Mouse (Mus musculus): Measurements from ENCODE around the gene Large1. TPM values are rescaled to one million over a fixed set of nuclear protein-coding genes. Genes with fewer than 3 reads are reported as not detected.

Gene Large1
- total RNA-seq, 1 experiment: 14.8 TPM

DNA sequence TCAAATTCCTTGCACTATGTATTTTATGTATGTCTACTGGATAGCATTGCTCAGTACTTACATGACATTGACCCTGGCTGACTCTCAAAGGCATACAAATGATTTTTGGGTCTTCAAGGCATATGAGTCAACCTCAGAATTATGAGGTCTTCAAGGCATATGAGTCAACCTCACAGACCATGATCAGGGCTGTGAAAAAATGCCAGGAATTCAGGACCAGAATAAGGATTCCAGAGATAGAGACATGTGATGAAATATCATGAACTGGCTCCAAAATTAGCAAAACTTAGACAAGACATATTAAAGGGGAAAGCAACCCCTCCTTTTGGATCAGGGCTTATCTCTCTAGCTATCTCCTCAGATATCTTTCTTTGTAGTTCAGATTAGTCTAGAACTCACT is 43.3 kb downstream of the Large1 start:
- H3K4me3 ChIP-seq (ENCODE audit: insufficient read depth in 1 of 2, low read depth in 1 of 2, low read length in 2 of 2, poor library complexity in 1 of 2, severe bottlenecking in 1 of 2): no peak overlapping the region
- no peaks in the 10 kb centered on the region for H3K9me3 ChIP-seq (ENCODE audit: control insufficient read depth, insufficient read depth, low read depth, low read length)
- H3K9ac ChIP-seq (ENCODE audit: insufficient read depth, low read depth, low read length, poor library complexity, severe bottlenecking): no peak overlapping the region
- no peak for DNase-seq (ENCODE audit: low read depth, low spot score)
- in situ Hi-C loops (cut with MboI; ENCODE audit: low sequenced_read_pairs in 2 of 2, unreplicated experiment in 2 of 2): no loop called here
- H3K4me1 ChIP-seq (ENCODE audit: control insufficient read depth in 2 of 2, insufficient read depth in 2 of 2, low read length in 2 of 2, poor library complexity in 1 of 2): peaks cover 0 to 6% of the 10 kb centered on the region in 2 experiments; a peak in 1 of 4 replicates
- TF ChIP-seq MAFK (IDR thresholded peaks at IDR 0.05; ENCODE audit: insufficient read depth, low read depth, low read length) (no peak), ZNF384 (IDR thresholded peaks at IDR 0.05; ENCODE audit: low read depth, low read length) (no peak), CHD2 (IDR thresholded peaks at IDR 0.05; ENCODE audit: low read depth, low read length) (no peak), ZC3H11A (IDR thresholded peaks at IDR 0.05; ENCODE audit: borderline replicate concordance, low read depth, low read length) (no peak)
- H3K36me3 ChIP-seq (ENCODE audit: control insufficient read depth, insufficient read depth, low read length, poor library complexity, severe bottlenecking): no peaks in the 10 kb centered on the region
- H3K27ac ChIP-seq (ENCODE audit: insufficient read depth, low read depth, low read length, poor library complexity, severe bottlenecking): no peak overlapping the region

DNA sequence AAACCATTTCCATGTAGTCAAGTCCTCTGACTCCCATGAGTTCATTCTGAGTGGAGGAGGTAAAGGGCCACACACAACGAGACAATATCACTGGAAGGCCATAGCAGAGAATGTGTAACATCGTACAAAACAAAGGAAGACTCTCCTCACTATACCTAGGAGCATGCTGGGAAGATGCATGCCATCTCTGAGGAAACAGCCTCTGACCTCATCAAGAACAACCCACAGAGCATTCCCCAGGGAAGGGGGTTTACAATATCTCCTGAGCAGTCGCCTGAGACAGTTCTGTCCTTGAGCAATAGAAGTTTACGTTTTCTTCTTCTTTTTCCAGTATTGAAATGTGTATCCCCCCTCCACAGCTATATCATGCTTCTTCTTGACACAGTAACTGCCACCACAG is 49.4 kb downstream of the Large1 start:
- in situ Hi-C loops (cut with MboI; ENCODE audit: low sequenced_read_pairs in 2 of 2, unreplicated experiment in 2 of 2): no loop called here

GRCm38 (mm10) chr8:73302947-73303346 is 50.4 kb downstream of the Large1 start:
- Histone ChIP-seq H3K4me3 (ENCODE audit: insufficient read depth in 1 of 2, low read depth in 1 of 2, low read length in 2 of 2, poor library complexity in 1 of 2, severe bottlenecking in 1 of 2) (no peak overlapping the region), H3K9ac (ENCODE audit: insufficient read depth, low read depth, low read length, poor library complexity, severe bottlenecking) (no peak overlapping the region), H3K27ac (ENCODE audit: insufficient read depth, low read depth, low read length, poor library complexity, severe bottlenecking) (no peak overlapping the region), H3K4me1 (ENCODE audit: control insufficient read depth in 2 of 2, insufficient read depth in 2 of 2, low read length in 2 of 2, poor library complexity in 1 of 2) (no peaks in the 10 kb centered on the region), H3K36me3 (ENCODE audit: control insufficient read depth, insufficient read depth, low read length, poor library complexity, severe bottlenecking) (no peaks in the 10 kb centered on the region), H3K9me3 (ENCODE audit: control insufficient read depth, insufficient read depth, low read depth, low read length) (no peaks in the 10 kb centered on the region)
- DNase-seq (ENCODE audit: low read depth, low spot score): no peak
- TF ChIP-seq CHD2 (IDR thresholded peaks at IDR 0.05; ENCODE audit: low read depth, low read length): no peak
- TF ChIP-seq HCFC1 (IDR thresholded peaks at IDR 0.05; ENCODE audit: borderline replicate concordance, insufficient read depth, low read length): no peak
- TF ChIP-seq MAFK (IDR thresholded peaks at IDR 0.05; ENCODE audit: insufficient read depth, low read depth, low read length): no peak
- no peak for TF ChIP-seq ZC3H11A (IDR thresholded peaks at IDR 0.05; ENCODE audit: borderline replicate concordance, low read depth, low read length)
- no peak for TF ChIP-seq ZNF384 (IDR thresholded peaks at IDR 0.05; ENCODE audit: low read depth, low read length)
- in situ Hi-C loops (cut with MboI; ENCODE audit: low sequenced_read_pairs in 2 of 2, unreplicated experiment in 2 of 2): no loop called here

More for the DNA sequence above, 49.4 kb downstream of the Large1 start:
- Histone ChIP-seq H3K36me3 (ENCODE audit: control insufficient read depth, insufficient read depth, low read length, poor library complexity, severe bottlenecking) (no peaks in the 10 kb centered on the region), H3K27ac (ENCODE audit: insufficient read depth, low read depth, low read length, poor library complexity, severe bottlenecking) (no peak overlapping the region), H3K9ac (ENCODE audit: insufficient read depth, low read depth, low read length, poor library complexity, severe bottlenecking) (no peak overlapping the region), H3K4me1 (ENCODE audit: control insufficient read depth in 2 of 2, insufficient read depth in 2 of 2, low read length in 2 of 2, poor library complexity in 1 of 2) (no peaks in the 10 kb centered on the region), H3K9me3 (ENCODE audit: control insufficient read depth, insufficient read depth, low read depth, low read length) (no peaks in the 10 kb centered on the region), H3K4me3 (ENCODE audit: insufficient read depth in 1 of 2, low read depth in 1 of 2, low read length in 2 of 2, poor library complexity in 1 of 2, severe bottlenecking in 1 of 2) (no peak overlapping the region)
- no peak for DNase-seq (ENCODE audit: low read depth, low spot score)
- TF ChIP-seq CHD2 (IDR thresholded peaks at IDR 0.05; ENCODE audit: low read depth, low read length): no peak

DNA sequence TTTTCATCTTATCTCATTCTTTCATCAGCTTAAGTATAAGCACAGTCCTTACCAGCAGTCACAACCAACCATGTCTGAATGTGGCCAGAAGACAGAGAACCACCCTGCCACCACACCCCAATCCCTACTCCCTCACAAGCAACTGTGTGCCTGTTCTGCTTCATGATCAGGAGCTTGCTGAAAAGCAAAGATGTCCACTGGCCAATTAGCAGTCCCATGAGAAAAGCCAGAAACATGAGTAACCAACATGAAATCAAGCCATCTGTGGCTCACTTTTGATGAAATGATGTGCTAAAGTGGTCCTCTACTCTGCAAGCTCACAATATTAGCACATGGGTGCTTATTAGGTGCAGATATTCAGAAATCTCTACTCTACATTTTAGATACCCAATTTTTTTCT is 57.8 kb downstream of the Large1 start:
- Histone ChIP-seq H3K4me3 (ENCODE audit: insufficient read depth in 1 of 2, low read depth in 1 of 2, low read length in 2 of 2, poor library complexity in 1 of 2, severe bottlenecking in 1 of 2) (no peak overlapping the region), H3K36me3 (ENCODE audit: control insufficient read depth, insufficient read depth, low read length, poor library complexity, severe bottlenecking) (no peaks in the 10 kb centered on the region), H3K9me3 (ENCODE audit: control insufficient read depth, insufficient read depth, low read depth, low read length) (no peaks in the 10 kb centered on the region), H3K27ac (ENCODE audit: insufficient read depth, low read depth, low read length, poor library complexity, severe bottlenecking) (no peak overlapping the region), H3K9ac (ENCODE audit: insufficient read depth, low read depth, low read length, poor library complexity, severe bottlenecking) (no peak overlapping the region), H3K4me1 (ENCODE audit: control insufficient read depth in 2 of 2, insufficient read depth in 2 of 2, low read length in 2 of 2, poor library complexity in 1 of 2) (no peaks in the 10 kb centered on the region)
- in situ Hi-C loops (cut with MboI; ENCODE audit: low sequenced_read_pairs in 2 of 2, unreplicated experiment in 2 of 2): no loop called here
- TF ChIP-seq HCFC1 (IDR thresholded peaks at IDR 0.05; ENCODE audit: borderline replicate concordance, insufficient read depth, low read length): no peak
- no peak for TF ChIP-seq MAFK (IDR thresholded peaks at IDR 0.05; ENCODE audit: insufficient read depth, low read depth, low read length)
- DNase-seq (ENCODE audit: low read depth, low spot score): no peak

GRCm38 (mm10) chr8:73293655-73294054 is 59.7 kb downstream of the Large1 start:
- Histone ChIP-seq H3K9me3 (ENCODE audit: control insufficient read depth, insufficient read depth, low read depth, low read length) (no peaks in the 10 kb centered on the region), H3K4me3 (ENCODE audit: insufficient read depth in 1 of 2, low read depth in 1 of 2, low read length in 2 of 2, poor library complexity in 1 of 2, severe bottlenecking in 1 of 2) (no peak overlapping the region), H3K36me3 (ENCODE audit: control insufficient read depth, insufficient read depth, low read length, poor library complexity, severe bottlenecking) (no peaks in the 10 kb centered on the region), H3K4me1 (ENCODE audit: control insufficient read depth in 2 of 2, insufficient read depth in 2 of 2, low read length in 2 of 2, poor library complexity in 1 of 2) (no peaks in the 10 kb centered on the region), H3K9ac (ENCODE audit: insufficient read depth, low read depth, low read length, poor library complexity, severe bottlenecking) (no peak overlapping the region), H3K27ac (ENCODE audit: insufficient read depth, low read depth, low read length, poor library complexity, severe bottlenecking) (no peak overlapping the region)
- DNase-seq (ENCODE audit: low read depth, low spot score): no peak
- in situ Hi-C loops (cut with MboI; ENCODE audit: low sequenced_read_pairs in 2 of 2, unreplicated experiment in 2 of 2): no loop called here
- no peak for TF ChIP-seq ZNF384 (IDR thresholded peaks at IDR 0.05; ENCODE audit: low read depth, low read length)
- no peak for TF ChIP-seq MAFK (IDR thresholded peaks at IDR 0.05; ENCODE audit: insufficient read depth, low read depth, low read length)
